Mouse (Mus musculus) ES-Bruce4 (cell line): Measurements from ENCODE around the gene Gm28051. TPM values are rescaled to one million over a fixed set of nuclear protein-coding genes. Genes with fewer than 3 reads are reported as not detected.

Source experiments
- H3K27ac ChIP-seq: 2 replicates; pipeline ENCODE4 v1.5.1; 2012; ENCODE audit warnings: low read length, inconsistent platforms; ENCODE audit not compliant: insufficient read depth
- H3K27me3 ChIP-seq: 2 replicates; pipeline ENCODE4 v1.6.1; 2012; ENCODE audit warnings: mild to moderate bottlenecking, low read length, inconsistent platforms; ENCODE audit not compliant: control insufficient read depth, poor library complexity, insufficient read depth, severe bottlenecking
- H3K36me3 ChIP-seq: 2 replicates; pipeline ENCODE4 v1.6.1; 2012; ENCODE audit warnings: inconsistent platforms, mild to moderate bottlenecking, low read length, moderate library complexity; ENCODE audit not compliant: control insufficient read depth, poor library complexity, insufficient read depth, severe bottlenecking
- H3K4me1 ChIP-seq: one replicate; pipeline ENCODE4 v1.8.1; 2011; ENCODE audit warnings: low read length; ENCODE audit not compliant: control insufficient read depth, insufficient read depth
- H3K4me3 ChIP-seq: 2 replicates; pipeline ENCODE4 v1.5.1; 2011; ENCODE audit warnings: low read depth, mild to moderate bottlenecking, low read length
- H3K9ac ChIP-seq: 2 replicates; pipeline ENCODE4 v1.6.1; 2012; ENCODE audit warnings: low read depth, mild to moderate bottlenecking, inconsistent platforms; ENCODE audit not compliant: poor library complexity, severe bottlenecking
- H3K9me3 ChIP-seq: replicated peaks from 2 replicates; pipeline ENCODE4 v1.6.1; 2012; ENCODE audit warnings: mild to moderate bottlenecking, low read length, inconsistent platforms; ENCODE audit not compliant: control insufficient read depth, poor library complexity, insufficient read depth, severe bottlenecking
- CTCF ChIP-seq: IDR thresholded peaks from one replicate; pipeline ENCODE4 v1.8.1; 2011; ENCODE audit warnings: low read depth, low read length
- EP300 ChIP-seq: IDR thresholded peaks from 2 replicates; pipeline ENCODE4 v1.6.1; 2011; ENCODE audit warnings: low read depth, low read length; ENCODE audit not compliant: insufficient read depth
- POLR2A ChIP-seq: IDR thresholded peaks from one replicate; pipeline ENCODE4 v1.8.1; 2011; ENCODE audit warnings: low read length; ENCODE audit not compliant: insufficient read depth
- polyA plus RNA-seq: library from polyadenylated mRNA; stranded (reverse); fragments of >200 nt; gene quantifications from 2 replicates; pipeline ENCODE4 v1.2.4, GENCODE M21; 2011; ENCODE audit warnings: low read depth; ENCODE audit not compliant: missing spikeins, insufficient read depth, insufficient read length

The Gm28051 gene
- polyA plus RNA-seq, 1 experiment = not detected

GRCm38 (mm10) chr12:102756304-102756703 is 1.3 kb downstream of the Gm28051 start:
- Histone ChIP-seq H3K9ac (no peak overlapping the region; the same call in 1 of the 2 replicates), H3K36me3 (peaks cover 10% of the 10 kb centered on the region), H3K27ac (no peak overlapping the region), H3K4me3 (peak overlapping the region; percentile 99), H3K27me3 (no peaks in the 10 kb centered on the region), H3K9me3 (no peaks in the 10 kb centered on the region), H3K4me1 (no peaks in the 10 kb centered on the region)
- TF ChIP-seq EP300 (no peak), CTCF (peak; percentile 27)

- no peak overlapping the region for H3K27ac ChIP-seq
- peaks cover 23% of the 10 kb centered on the region for H3K36me3 ChIP-seq
- TF ChIP-seq EP300 (no peak), POLR2A (no peak), CTCF (no peak)
- no peaks in the 10 kb centered on the region for H3K9me3 ChIP-seq
- no peaks in the 10 kb centered on the region for H3K27me3 ChIP-seq
- no peaks in the 10 kb centered on the region for H3K4me1 ChIP-seq
- no peak overlapping the region for H3K9ac ChIP-seq
- no peak overlapping the region for H3K4me3 ChIP-seq
Measured at GRCm38 (mm10) chr12:102748256-102748655, 9.3 kb downstream of the Gm28051 start.

- Histone ChIP-seq H3K4me3 (peak overlapping the region; percentile 40; the same call in 1 of the 2 replicates), H3K4me1 (no peaks in the 10 kb centered on the region), H3K36me3 (peaks cover 26% of the 10 kb centered on the region), H3K27me3 (no peaks in the 10 kb centered on the region), H3K27ac (peak overlapping the region; percentile 32; the same call in 1 of the 2 replicates), H3K9ac (peak overlapping the region; percentile 95), H3K9me3 (no peaks in the 10 kb centered on the region)
- no peak for TF ChIP-seq CTCF
- no peak for TF ChIP-seq EP300
- no peak for TF ChIP-seq POLR2A
Measured at GRCm38 (mm10) chr12:102744839-102745238, 12.7 kb downstream of the Gm28051 start.

- Histone ChIP-seq H3K9ac (peak within 1 kb of the TSS; percentile 95), H3K4me1 (no peaks in the 10 kb centered on the region), H3K27ac (peak within 1 kb of the TSS; percentile 82), H3K4me3 (peak within 1 kb of the TSS; percentile 91), H3K27me3 (no peaks in the 10 kb centered on the region), H3K36me3 (peaks cover 24% of the 10 kb centered on the region), H3K9me3 (no peaks in the 10 kb centered on the region)
- TF ChIP-seq POLR2A (no peak), EP300 (no peak), CTCF (no peak)
Measured at GRCm38 (mm10) chr12:102743589-102744574, 13.7 kb downstream of the Gm28051 start, which contains the start of the genes Moap1 and Tmem251. Gene Moap1 (minus strand): TSS chr12:102743661. Gene Tmem251 (plus strand): TSS chr12:102743762.

- Histone ChIP-seq H3K36me3 (peaks cover 18% of the 10 kb centered on the region), H3K27ac (no peak overlapping the region; the same call in 1 of the 2 replicates), H3K4me3 (peak overlapping the region; percentile 91), H3K9ac (peak overlapping the region; percentile 95), H3K9me3 (no peaks in the 10 kb centered on the region), H3K27me3 (no peaks in the 10 kb centered on the region), H3K4me1 (no peaks in the 10 kb centered on the region)
- no peak for TF ChIP-seq EP300
- no peak for TF ChIP-seq CTCF
Measured at GRCm38 (mm10) chr12:102743036-102743588, 14.5 kb downstream of the Gm28051 start.

- Histone ChIP-seq H3K4me3 (no peak overlapping the region), H3K9me3 (no peaks in the 10 kb centered on the region), H3K27ac (no peak overlapping the region), H3K27me3 (no peaks in the 10 kb centered on the region), H3K36me3 (peaks cover 17% of the 10 kb centered on the region), H3K9ac (peak overlapping the region; percentile 95; the same call in 1 of the 2 replicates), H3K4me1 (no peaks in the 10 kb centered on the region)
- TF ChIP-seq CTCF = no peak
- no peak for TF ChIP-seq EP300
- no peak for TF ChIP-seq POLR2A
Measured at GRCm38 (mm10) chr12:102742056-102742455, 15.5 kb downstream of the Gm28051 start.
